Mouse (Mus musculus) layer of hippocampus, postnatal 10 days (tissue): ENCODE data around the gene Ppfia2. TPM values are rescaled to one million over a fixed set of nuclear protein-coding genes. Genes with fewer than 3 reads are reported as not detected.

Experiments used
- DNase-seq, 2 experiments: peaks; one replicate each; pipeline ENCODE4 v3.0.0; 2021; ENCODE audit warnings: low spot score in 2 of 2
- total RNA-seq, 2 experiments: library from RNA; stranded (reverse); gene quantifications; 2 replicates each; pipeline ENCODE4 v1.2.3; 2021

The Ppfia2 gene
- total RNA-seq, 2 experiments from 2014 or later, result 111 to 117 TPM

DNA sequence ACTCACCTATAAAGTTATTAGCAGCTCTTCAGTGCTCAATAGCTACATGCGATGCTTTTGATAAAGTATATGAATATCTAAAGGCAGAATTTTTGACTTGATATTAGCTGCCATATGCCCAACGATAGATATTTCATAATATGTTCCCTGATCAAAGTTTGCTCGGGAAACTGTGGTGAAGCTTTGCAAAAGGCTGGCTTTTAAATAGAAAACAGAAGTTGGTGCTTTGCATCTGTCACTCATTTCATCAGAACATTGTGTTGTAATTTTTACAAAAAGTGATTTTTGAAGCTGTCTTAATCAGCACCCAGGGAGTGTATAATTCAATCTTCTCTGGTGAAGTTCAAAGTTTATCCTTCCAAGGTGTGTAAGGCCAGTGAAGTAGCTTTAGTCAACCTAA, 195.1 kb downstream of the Ppfia2 start:
- DNase-seq, result no peak

DNA sequence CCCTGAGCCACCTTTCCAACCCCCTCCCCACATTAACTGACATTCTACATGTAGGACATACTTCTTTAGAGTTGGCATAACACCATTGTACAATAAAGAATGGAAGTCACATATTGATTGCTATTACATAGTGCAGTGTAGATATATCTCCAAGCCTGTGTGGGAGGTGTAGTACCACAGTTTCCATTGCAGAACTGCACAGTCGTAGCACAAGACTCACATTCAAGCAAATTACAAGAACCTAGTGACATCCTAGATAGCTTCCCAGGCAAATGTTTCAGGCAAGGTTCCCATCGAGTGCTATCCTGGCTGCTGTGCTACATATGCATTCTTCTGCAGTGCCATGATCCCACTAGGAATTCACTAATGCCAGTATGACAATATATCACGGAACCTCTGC, 200.0 kb downstream of the Ppfia2 start:
- no peak for DNase-seq

DNA sequence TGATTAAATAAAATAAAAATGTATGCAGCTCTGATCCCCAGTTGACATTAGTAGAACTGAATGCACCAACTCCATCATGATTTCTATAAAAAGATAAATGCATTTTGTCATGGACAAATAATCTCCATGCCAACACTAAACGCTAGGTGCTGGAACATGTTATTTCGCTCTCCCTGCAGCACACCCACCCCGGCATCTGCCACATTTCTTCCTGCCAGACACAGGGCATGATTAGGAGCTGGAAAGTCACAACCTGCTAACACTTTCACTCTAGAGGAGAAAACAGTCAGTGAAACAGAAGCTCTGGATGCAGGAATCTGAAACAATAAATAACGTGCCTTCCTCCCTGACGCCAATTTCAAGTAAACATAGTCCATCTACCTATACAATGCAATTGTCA, 211.3 kb downstream of the Ppfia2 start:
- peak; percentile 36 to 47 for DNase-seq

DNA sequence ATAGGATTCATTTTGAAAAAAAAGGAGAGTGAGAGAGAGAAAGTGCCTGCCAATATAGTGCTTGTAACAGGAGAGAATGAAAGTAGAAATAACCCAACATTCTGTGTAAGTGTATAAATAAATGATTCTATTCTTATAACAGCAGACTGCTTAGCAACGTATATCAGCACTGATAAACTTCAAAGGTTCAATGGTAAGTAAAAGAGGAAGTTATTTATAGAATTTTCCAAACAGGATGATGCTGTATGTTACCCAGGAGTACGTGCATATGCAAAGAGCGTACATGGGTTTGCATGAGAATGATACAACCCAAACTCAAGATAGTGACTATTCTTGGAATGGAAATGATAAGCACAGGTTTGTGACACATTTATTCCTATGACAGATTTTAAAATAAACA, 215.4 kb downstream of the Ppfia2 start:
- DNase-seq, result no peak

DNA sequence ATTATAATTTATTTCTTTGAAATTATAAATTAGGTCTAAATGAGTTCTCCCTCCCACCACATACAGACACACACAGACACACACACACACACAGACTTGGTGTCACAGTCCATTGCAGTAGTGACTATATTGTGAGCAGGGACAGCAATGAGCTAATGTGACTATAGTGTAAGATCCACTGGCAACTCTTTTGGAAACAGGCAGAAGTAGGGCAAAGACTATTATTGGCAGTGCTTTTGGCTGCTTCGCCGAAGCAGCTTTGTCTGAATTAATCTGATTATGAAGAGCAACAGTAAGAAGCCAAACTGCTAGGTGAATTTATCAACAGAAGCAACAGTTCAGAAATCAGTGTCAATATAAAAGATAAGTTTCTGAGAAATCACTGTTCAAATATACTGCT, 249.8 kb downstream of the Ppfia2 start:
- DNase-seq, result no peak

DNA sequence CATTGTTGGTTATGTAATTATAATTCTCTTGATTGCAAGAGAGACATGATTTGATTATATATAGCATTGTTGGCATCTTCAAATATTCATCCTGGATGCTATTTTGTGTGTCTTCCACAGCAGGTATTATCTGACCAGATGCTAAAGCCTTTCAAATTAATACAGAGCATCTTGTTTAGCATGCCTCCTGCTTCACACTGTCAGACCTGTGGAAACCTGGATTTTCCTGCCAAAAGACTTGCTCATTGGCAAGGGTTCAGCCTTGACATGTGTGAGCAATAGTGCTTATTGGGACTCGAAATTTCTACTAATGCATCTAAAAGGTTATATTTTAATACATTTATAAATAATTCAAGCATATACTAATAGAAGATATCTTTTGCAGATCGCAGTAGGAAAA, 262.1 kb downstream of the Ppfia2 start:
- DNase-seq, result no peak

DNA sequence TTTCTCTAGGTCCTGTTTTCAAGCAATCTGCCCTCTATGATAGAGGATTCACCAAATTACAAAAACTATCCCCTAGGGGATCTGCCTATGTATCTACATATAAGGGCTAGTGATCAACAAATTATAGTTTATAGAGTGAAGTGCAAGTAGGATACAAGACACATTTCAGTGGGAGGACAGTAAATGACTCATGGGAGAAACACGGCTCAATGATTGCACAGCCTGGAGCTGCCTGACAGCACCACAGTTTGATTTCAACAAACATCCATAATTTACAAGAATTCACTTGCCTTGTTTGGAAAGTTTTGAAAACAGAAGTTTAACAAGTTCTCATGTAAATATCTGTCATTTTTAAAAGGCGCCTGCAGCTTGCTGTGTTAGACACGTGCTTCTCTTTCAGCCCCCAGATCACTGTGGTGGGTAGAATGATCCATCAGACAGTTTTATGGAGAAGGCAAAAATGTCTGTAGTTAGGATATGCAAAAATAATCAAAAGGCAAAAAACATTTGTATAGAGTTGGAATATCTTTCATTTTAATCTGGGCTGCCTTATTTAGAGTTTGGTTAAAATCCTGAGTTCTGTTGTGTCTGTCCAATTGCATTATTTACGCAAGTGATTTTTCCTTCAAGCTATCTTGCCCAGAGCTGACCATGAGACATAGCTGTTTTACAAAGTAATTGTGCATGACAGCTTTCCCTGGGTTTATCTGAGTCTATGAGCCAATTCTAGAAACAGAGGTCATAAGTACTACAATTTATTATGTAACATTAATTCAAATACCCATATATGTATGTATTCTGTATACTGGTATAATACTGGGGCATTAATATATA, 266.3 kb downstream of the Ppfia2 start:
- DNase-seq, result no peak

DNA sequence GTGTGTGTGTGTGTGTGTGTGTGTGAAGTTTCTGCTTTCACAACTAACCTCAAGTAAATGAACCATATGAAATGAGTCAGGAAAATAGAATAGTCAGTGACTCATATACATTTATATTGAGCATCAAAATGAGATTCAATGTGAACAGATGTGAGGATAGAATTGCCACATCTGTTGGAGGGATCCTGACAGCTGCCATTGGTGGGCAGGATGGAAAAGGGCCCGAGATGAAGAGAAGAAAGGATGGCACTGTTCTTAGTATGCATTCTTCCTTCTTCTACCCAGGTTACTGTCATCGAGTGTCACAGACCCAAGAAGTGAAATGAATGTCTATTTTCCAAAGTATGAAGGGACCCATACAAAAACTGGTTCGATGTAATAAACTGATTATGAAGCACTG, 268.1 kb downstream of the Ppfia2 start:
- DNase-seq, result no peak

DNA sequence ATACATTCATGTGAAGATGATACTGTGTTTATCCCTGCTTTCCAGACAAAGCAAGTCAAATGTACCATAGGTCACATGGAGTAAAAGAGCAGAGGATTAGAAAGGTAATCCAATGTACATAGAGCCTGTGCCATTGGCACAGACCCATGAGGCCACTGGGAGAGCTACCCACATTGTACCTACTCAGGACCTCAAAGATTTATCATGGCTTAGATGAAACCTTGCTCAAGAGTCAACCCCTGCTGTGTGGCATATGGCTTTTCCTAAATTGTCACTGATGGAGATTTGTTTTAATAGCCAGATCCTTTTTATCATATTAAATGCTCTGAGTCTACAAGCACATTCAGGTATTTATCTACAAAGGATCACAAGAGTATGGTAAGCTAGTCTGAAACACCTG, 274.8 kb downstream of the Ppfia2 start:
- DNase-seq, result no peak

DNA sequence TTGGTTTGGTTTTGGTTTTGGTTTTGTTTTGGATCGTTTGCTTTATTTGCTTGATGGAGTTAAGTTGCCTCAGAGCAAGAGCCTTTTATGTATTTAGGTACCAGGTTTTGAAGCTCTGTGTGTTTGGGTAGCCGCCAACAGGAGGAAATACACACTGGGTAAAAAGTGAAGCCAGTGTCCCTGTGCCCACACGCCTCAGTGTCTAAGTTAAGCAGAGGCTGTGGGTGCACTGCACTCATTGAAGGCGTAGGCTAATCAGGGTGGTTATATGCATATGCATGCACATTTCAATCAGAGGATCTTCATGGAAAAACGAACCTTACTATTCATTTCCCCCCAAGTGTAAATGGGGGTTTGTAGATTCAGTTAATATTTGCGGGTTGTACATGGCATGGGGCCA, 290.9 kb downstream of the Ppfia2 start:
- no peak for DNase-seq

DNA sequence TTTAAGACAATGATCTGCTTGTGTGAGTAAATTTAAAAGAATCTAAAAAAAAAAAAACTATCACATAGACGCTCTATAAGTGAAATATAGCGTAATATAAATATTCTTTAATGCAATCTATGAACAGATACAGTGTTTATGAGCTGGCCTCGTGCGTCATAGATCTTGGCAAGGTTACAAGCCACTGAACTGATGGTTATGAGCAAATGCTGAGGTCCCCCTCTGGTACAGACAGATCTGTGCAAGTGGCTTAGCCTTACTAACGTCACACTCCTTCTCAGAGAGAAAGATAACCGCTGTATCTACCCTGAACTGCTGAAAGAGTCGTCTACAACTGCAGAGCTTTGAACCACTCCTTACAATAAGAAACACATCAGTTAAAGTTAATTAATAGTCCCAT, 293.6 kb downstream of the Ppfia2 start:
- DNase-seq, result no peak

DNA sequence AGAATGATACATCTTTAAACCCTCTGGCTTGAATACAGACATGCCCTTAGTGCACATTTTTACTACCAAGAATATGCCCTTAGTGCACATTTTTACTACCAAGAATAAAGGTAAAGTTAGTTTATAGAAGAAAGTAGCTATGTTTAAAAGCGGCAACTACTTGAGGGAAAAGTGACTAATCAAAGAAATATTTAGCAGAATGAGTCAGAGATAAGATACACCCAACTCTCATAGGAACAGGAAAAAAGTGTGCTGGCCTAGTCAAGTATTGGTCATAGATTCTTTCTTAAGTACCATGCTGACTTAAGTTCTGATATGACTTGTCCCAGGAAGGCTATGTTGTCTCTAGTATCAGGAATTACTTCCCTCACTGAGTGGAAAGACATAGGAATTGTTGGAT, 305.4 kb downstream of the Ppfia2 start:
- no peak for DNase-seq

DNA sequence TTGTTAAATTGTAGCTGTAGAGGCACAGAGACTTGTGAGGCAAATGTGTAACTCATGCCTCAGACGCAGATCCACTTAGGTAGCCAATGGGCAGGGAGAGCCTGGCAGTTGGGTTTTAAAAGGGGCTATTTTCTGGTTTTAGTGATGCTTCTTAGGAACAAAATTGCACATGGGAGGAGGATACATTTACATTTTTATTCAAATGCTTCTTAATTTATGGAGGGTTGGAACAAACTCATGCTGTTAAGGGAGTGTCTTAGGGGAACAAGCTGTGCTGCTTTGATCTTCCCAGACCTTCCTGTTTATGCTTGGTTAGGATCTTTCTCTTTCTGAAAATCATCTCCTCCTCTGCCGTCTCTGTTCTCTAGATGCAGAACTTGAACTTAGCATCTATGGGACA, 345.3 kb downstream of the Ppfia2 start:
- no peak for DNase-seq

DNA sequence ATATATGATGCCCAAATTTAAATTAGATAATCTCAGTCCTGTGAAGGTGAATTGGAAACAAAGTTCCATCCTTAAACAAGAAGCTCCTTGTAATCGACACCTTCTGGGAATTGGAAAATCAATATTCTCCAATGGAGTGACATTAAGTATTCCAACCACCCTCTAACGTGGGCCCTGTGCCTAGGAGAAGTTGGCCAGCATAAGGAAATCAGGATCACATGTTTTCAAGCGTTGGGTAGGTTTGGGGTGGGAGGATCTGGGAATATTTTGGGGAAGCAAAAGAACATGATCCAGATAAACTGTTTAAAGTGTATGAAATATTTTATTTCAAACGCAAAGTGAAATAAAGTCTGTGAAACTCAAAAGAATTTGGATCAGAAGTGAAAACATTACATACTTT, 348.2 kb downstream of the Ppfia2 start:
- DNase-seq, result no peak

DNA sequence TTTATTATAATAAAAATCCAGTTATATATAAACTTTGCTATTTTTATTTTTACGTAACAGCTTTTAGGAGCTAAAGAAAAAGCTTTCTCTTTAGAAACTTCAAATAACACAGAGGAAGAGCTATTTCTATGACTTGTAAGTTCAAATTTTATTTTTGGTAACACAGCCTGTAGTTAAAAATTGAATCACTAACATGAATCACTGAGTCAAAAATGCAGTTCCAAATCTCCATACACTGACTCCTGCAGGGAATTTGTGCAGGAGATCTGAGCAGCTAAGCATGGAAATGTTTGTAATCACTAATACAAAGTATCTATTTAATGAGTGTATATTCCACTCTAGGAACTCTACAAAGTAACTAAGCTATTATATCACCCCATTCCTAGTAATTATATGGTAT, 354.1 kb downstream of the Ppfia2 start:
- no peak for DNase-seq

DNA sequence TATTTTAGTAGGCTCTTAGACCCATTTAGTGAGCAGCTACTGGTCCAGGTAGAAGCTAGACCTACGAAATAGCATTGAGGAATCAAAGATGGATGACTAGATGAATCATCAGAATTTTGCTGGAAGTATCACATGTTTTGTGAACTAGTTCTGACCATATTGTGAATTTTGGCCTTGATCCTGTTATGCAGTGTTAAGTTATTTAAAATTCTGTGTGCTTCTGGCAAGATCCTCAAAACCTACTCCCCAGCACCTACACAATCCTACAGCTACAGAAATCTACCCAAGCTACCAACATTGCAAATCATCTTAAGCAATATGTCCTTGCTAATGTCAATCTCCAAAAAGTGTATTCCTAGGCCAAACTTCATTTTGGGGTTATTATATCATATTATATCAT, 368.3 kb downstream of the Ppfia2 start:
- DNase-seq, result no peak

DNA sequence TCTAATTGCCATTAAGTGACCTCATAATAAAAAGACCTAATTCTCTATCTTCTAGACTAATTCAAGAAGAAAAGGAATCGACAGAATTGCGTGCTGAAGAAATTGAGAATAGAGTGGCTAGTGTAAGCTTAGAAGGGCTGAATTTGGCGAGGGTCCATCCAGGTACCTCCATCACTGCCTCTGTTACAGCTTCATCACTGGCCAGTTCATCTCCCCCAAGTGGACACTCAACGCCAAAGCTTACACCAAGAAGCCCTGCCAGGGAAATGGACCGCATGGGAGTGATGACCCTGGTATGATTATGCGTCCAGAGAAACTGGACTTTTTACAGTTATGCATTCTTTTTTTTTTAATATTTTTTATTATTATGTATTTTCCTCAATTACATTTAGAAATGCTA, 388.0 kb downstream of the Ppfia2 start:
- no peak for DNase-seq

DNA sequence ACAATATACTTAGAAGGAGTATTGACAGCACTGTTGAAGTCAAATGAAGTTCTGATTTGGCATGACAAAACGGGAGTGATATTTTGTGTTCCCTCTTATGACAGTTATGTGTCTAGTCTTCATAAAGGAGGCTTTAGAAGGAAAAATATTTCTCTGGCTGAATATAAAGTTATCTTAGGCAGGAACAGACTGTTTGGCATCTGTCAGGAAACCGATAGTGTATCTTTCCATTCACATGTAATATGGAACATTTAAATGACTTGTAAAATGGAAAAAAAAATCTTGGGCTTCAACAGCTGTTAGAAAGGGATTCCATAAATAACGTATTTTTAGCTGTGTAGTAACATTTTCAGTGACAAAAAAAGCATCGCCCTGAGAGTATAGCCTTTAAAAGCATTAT, 400.1 kb downstream of the Ppfia2 start:
- DNase-seq, result no peak

DNA sequence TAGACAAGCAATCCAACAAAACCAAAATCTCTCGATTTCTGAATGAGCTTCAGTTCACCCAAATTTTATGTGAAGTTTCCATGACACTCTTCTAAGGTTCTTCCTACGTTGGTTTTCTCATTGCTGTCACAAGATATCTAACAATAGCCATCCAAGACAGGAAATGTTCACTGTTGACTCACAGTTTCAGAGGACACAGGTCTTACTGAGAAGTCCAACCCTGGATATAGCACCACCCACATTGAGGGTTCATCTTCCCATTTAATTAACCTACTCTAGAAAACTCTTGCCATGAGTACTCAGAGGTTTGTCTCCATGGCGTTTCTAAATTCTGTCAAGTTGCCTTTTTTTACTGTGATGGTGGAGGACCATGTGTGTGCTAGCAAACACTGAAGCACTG, 401.7 kb downstream of the Ppfia2 start:
- no peak for DNase-seq

DNA sequence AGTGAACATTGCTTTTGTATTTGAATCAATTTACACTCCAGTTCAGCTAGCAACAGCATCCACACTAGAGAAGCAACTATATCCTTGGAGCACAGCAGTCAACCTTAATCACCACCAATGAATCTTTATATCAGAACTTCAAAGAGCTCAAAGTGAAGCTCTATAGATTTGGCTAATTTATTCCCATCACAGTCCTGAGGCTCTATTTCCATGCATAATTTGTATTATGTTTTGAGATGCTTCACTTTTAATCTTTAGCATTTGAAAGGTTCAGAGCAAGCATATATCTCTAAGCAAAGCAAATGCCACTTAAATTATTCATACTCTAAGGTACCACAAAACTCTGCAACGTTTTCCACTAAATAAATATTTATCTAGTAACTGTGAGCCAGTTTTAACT, 402.6 kb downstream of the Ppfia2 start:
- DNase-seq, result no peak

DNA sequence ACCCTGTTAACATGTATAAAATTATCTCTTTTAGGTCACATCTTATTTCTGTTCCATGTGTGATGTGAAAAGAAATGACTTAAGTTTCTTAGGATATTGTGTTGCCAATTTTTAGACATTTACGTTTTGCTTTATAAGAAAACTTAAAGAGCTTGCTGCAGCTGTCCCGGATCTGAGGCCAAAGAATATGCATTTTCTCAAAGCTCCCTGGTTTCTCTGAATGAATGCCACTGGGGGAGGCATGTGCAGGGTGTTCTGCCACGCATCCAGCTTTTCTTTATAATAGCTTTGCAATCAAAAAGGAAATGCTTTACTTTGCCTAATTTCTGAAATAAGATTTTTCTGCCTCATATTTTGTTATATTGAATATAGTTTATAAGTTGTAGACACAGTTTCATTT, 411.2 kb downstream of the Ppfia2 start:
- DNase-seq, result no peak

DNA sequence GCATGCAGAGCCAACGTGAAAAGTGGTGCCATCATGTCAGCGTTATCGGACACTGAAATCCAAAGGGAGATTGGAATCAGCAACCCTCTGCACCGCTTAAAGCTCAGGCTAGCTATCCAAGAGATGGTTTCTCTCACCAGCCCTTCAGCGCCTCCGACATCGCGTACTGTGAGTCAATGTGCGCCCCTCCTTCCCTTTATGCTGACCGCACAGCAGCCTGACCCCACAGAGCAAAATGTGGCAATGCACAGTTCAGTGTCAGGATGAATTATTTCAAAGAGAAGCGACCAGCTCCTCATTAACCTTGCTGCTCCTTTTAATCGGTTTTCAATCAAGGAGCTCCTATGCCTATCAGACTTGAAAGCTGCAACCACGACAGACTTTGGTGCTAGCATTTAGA, 426.2 kb downstream of the Ppfia2 start:
- DNase-seq, result no peak

DNA sequence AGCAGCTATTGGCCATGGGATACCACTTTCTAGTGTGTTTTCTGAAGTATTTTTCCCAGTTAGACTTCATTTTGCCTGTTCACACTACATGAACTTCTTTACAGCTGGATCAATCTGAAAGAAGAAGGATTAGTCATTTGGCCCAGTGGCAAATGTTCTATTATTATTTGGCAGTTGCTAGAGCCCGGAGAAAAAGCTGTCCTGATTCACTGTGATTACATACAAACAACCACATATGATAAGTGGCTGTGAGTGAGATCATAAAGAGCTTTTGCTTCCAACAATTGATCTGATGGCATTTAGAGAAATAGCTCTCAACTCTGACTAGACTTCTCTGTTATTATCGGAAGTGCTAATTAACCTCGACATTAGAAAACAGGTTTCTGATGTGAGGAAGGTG, 440.0 kb downstream of the Ppfia2 start:
- no peak for DNase-seq

DNA sequence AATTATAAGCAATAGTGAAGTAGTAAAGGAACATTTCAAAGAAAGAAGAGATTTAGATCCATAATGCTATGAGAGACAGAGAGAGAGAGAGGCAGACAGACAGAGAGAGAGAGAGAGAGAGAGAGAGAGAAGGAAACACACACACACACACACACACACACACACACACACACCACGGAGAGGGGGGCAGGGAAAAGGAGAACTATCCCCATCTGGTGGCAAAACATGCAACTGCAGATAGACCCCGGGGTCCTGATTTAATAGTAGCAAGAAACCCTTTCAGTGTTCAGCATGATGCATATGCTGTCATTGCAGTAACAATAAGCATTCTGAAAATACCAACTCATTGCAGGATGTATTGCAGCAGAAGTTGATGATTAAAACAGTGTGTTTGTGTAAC, 442.9 kb downstream of the Ppfia2 start:
- no peak for DNase-seq
